Mouse (Mus musculus): ENCODE measurements at regions not wholly inside any gene's neighbourhood (a gene's known extent, or its start where the extent isn't known, plus 50 kb on each side); places are given as distances from the start of the nearest gene placed in this dataset.
"Not testable (repeated sequence)": the region's sequence is repeated elsewhere in the genome, so short reads cannot be mapped to it uniquely, and the experiment has no call there.

- WGBS = 50% methylated on average over 3 of the region's 3 CpGs
- Histone ChIP-seq H3K36me3 (no peaks in the 10 kb centered on the region), H3K9ac (no peak overlapping the region), H3K27ac (no peak overlapping the region), H3K9me3 (no peaks in the 10 kb centered on the region), H3K4me2 (no peak overlapping the region), H3K4me1 (no peaks in the 10 kb centered on the region), H3K4me3 (no peak overlapping the region), H3K27me3 (no peaks in the 10 kb centered on the region)
- ATAC-seq (ENCODE audit: borderline replicate concordance, extremely low read depth, low FRiP score, low TSS enrichment) = no peak
Observed at GRCm38 (mm10) chr11:91310212-91310742, 267.1 kb downstream of the Kif2b start.

GRCm38 (mm10) chr11:91289194-91290123 lies 287.9 kb downstream of the Kif2b start:
- no peaks in the 10 kb centered on the region for H3K36me3 ChIP-seq
- H3K4me1 ChIP-seq = no peaks in the 10 kb centered on the region
- no peak overlapping the region for H3K4me2 ChIP-seq
- no peaks in the 10 kb centered on the region for H3K9me3 ChIP-seq
- no peaks in the 10 kb centered on the region for H3K27me3 ChIP-seq
- ATAC-seq (ENCODE audit: borderline replicate concordance, extremely low read depth, low FRiP score, low TSS enrichment) = no peak
- no peak overlapping the region for H3K4me3 ChIP-seq
- WGBS = 46% methylated on average over 10 of the region's 10 CpGs
- H3K9ac ChIP-seq = no peak overlapping the region
- H3K27ac ChIP-seq = no peak overlapping the region

- Histone ChIP-seq H3K9ac (no peak overlapping the region), H3K9me3 (no peaks in the 10 kb centered on the region), H3K36me3 (no peaks in the 10 kb centered on the region), H3K4me1 (no peaks in the 10 kb centered on the region), H3K27me3 (no peaks in the 10 kb centered on the region), H3K4me3 (no peak overlapping the region), H3K4me2 (no peak overlapping the region), H3K27ac (no peak overlapping the region)
- ATAC-seq (ENCODE audit: borderline replicate concordance, extremely low read depth, low FRiP score, low TSS enrichment) = 0 out of 2 replicates have a peak, but pooled peaks have one; percentile 49
Observed at GRCm38 (mm10) chr11:91286376-91286775, 291.0 kb downstream of the Kif2b start.

- 29% methylated on average over 4 of the region's 4 CpGs for WGBS
- H3K4me2 ChIP-seq = no peak overlapping the region
- peak; percentile 62; the same call in 1 of the 2 replicates for ATAC-seq (ENCODE audit: borderline replicate concordance, extremely low read depth, low FRiP score, low TSS enrichment)
- H3K9ac ChIP-seq = no peak overlapping the region
- no peaks in the 10 kb centered on the region for H3K36me3 ChIP-seq
- no peaks in the 10 kb centered on the region for H3K9me3 ChIP-seq
- H3K27me3 ChIP-seq = no peaks in the 10 kb centered on the region
- H3K4me1 ChIP-seq = 0 out of 2 replicates have a peak, but pooled peaks cover 3% of the 10 kb centered on the region
- no peak overlapping the region for H3K27ac ChIP-seq
- H3K4me3 ChIP-seq = no peak overlapping the region
Observed at GRCm38 (mm10) chr11:91262216-91262615, 315.1 kb downstream of the Kif2b start.

- H3K27ac ChIP-seq; ATAC-seq (ENCODE audit: borderline replicate concordance, extremely low read depth, low FRiP score, low TSS enrichment); H3K9me3 ChIP-seq; H3K4me3 ChIP-seq; H3K27me3 ChIP-seq; H3K4me2 ChIP-seq; H3K9ac ChIP-seq; H3K4me1 ChIP-seq; H3K36me3 ChIP-seq: not testable (repeated sequence)
- 75% methylated on average over 3 of the region's 3 CpGs for WGBS
Observed at GRCm38 (mm10) chr11:91242061-91242460, 335.3 kb downstream of the Kif2b start.

GRCm38 (mm10) chr11:91216158-91216557 lies 361.2 kb downstream of the Kif2b start:
- H3K36me3 ChIP-seq = no peaks in the 10 kb centered on the region
- H3K4me2 ChIP-seq = no peak overlapping the region
- ATAC-seq (ENCODE audit: borderline replicate concordance, extremely low read depth, low FRiP score, low TSS enrichment) = no peak
- WGBS = 66% methylated on average over 1 of the region's 1 CpGs
- no peaks in the 10 kb centered on the region for H3K4me1 ChIP-seq
- no peak overlapping the region for H3K9ac ChIP-seq
- H3K27ac ChIP-seq = no peak overlapping the region
- H3K27me3 ChIP-seq = no peaks in the 10 kb centered on the region
- H3K9me3 ChIP-seq = no peaks in the 10 kb centered on the region
- H3K4me3 ChIP-seq = no peak overlapping the region

GRCm38 (mm10) chr11:91213104-91213503 lies 364.3 kb downstream of the Kif2b start:
- no peaks in the 10 kb centered on the region for H3K36me3 ChIP-seq
- no peak overlapping the region for H3K27ac ChIP-seq
- WGBS = 81% methylated on average over 2 of the region's 2 CpGs

GRCm38 (mm10) chr11:91206470-91206869 lies 370.9 kb downstream of the Kif2b start:
- no peak for ATAC-seq (ENCODE audit: borderline replicate concordance, extremely low read depth, low FRiP score, low TSS enrichment)
- Histone ChIP-seq H3K4me1 (no peaks in the 10 kb centered on the region), H3K9me3 (no peaks in the 10 kb centered on the region), H3K9ac (no peak overlapping the region), H3K36me3 (no peaks in the 10 kb centered on the region), H3K4me3 (no peak overlapping the region), H3K27me3 (no peaks in the 10 kb centered on the region), H3K27ac (no peak overlapping the region), H3K4me2 (no peak overlapping the region)
- 68% methylated on average over 7 of the region's 7 CpGs for WGBS

More at GRCm38 (mm10) chr11:91213104-91213503, 364.3 kb downstream of the Kif2b start:
- Histone ChIP-seq H3K9me3 (no peaks in the 10 kb centered on the region), H3K27me3 (no peaks in the 10 kb centered on the region), H3K4me1 (no peaks in the 10 kb centered on the region), H3K4me2 (no peak overlapping the region), H3K9ac (no peak overlapping the region), H3K4me3 (no peak overlapping the region)
- no peak for ATAC-seq (ENCODE audit: borderline replicate concordance, extremely low read depth, low FRiP score, low TSS enrichment)

GRCm38 (mm10) chr11:91204416-91204815 lies 372.9 kb downstream of the Kif2b start:
- no peak overlapping the region for H3K4me3 ChIP-seq

GRCm38 (mm10) chr11:91196841-91197240 lies 380.5 kb downstream of the Kif2b start:
- Histone ChIP-seq H3K4me3 (no peak overlapping the region), H3K27me3 (no peaks in the 10 kb centered on the region), H3K9me3 (no peaks in the 10 kb centered on the region), H3K36me3 (no peaks in the 10 kb centered on the region), H3K4me1 (no peaks in the 10 kb centered on the region), H3K4me2 (no peak overlapping the region), H3K9ac (no peak overlapping the region), H3K27ac (no peak overlapping the region)
- ATAC-seq (ENCODE audit: borderline replicate concordance, extremely low read depth, low FRiP score, low TSS enrichment) = no peak
- WGBS = 29% methylated on average over 4 of the region's 4 CpGs

More at GRCm38 (mm10) chr11:91204416-91204815, 372.9 kb downstream of the Kif2b start:
- no peak for ATAC-seq (ENCODE audit: borderline replicate concordance, extremely low read depth, low FRiP score, low TSS enrichment)
- H3K27ac ChIP-seq = no peak overlapping the region
- 41% methylated on average over 7 of the region's 7 CpGs for WGBS
- no peaks in the 10 kb centered on the region for H3K4me1 ChIP-seq
- H3K36me3 ChIP-seq = no peaks in the 10 kb centered on the region
- H3K9me3 ChIP-seq = no peaks in the 10 kb centered on the region
- H3K27me3 ChIP-seq = no peaks in the 10 kb centered on the region
- H3K9ac ChIP-seq = no peak overlapping the region
- no peak overlapping the region for H3K4me2 ChIP-seq

GRCm38 (mm10) chr11:91196351-91196750 lies 381.0 kb downstream of the Kif2b start:
- H3K4me1 ChIP-seq = no peaks in the 10 kb centered on the region
- no peak overlapping the region for H3K4me2 ChIP-seq
- no peak for ATAC-seq (ENCODE audit: borderline replicate concordance, extremely low read depth, low FRiP score, low TSS enrichment)
- no peak overlapping the region for H3K4me3 ChIP-seq
- H3K36me3 ChIP-seq = no peaks in the 10 kb centered on the region
- WGBS = 26% methylated on average over 6 of the region's 6 CpGs
- H3K27ac ChIP-seq = no peak overlapping the region
- no peaks in the 10 kb centered on the region for H3K27me3 ChIP-seq
- H3K9ac ChIP-seq = no peak overlapping the region
- H3K9me3 ChIP-seq = no peaks in the 10 kb centered on the region

GRCm38 (mm10) chr11:91167336-91167735 lies 410.0 kb downstream of the Kif2b start:
- not testable (repeated sequence) for ATAC-seq (ENCODE audit: borderline replicate concordance, extremely low read depth, low FRiP score, low TSS enrichment); H3K27ac ChIP-seq; H3K27me3 ChIP-seq; H3K36me3 ChIP-seq; H3K9me3 ChIP-seq; H3K9ac ChIP-seq; H3K4me1 ChIP-seq; H3K4me3 ChIP-seq; H3K4me2 ChIP-seq
- 36% methylated on average over 2 of the region's 2 CpGs for WGBS
